Mouse (Mus musculus): ENCODE results near the gene Kcnk15. TPM values are rescaled to one million over a fixed set of nuclear protein-coding genes. Genes with fewer than 3 reads are reported as not detected.

Gene Kcnk15
- total RNA-seq, 2 experiments from 2014 or later: 0.22 TPM; not detected in 1

DNA sequence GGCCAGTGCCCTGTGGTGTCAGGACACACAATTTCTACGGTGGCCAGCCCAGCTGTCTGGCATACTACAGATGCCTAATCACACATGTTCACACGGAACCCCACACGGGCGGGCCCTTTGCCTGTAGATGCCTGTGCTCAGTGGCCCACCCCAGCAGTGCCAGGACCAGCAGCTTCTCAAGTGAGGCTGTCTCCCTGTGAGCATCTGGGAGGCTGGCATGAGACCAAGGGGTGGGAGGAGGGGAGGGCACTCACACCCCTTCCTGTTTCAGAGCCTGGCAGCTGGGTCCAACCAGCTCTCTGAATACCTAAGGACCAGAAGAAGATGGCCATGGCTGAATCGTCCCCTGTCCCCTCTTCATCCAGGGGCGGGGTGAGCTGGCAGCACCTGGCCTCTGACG lies 22.0 kb downstream of the Kcnk15 start:
- peak in 1 of 2 experiments; percentile 19 for DNase-seq (ENCODE audit: low spot score in 2 of 2)

DNA sequence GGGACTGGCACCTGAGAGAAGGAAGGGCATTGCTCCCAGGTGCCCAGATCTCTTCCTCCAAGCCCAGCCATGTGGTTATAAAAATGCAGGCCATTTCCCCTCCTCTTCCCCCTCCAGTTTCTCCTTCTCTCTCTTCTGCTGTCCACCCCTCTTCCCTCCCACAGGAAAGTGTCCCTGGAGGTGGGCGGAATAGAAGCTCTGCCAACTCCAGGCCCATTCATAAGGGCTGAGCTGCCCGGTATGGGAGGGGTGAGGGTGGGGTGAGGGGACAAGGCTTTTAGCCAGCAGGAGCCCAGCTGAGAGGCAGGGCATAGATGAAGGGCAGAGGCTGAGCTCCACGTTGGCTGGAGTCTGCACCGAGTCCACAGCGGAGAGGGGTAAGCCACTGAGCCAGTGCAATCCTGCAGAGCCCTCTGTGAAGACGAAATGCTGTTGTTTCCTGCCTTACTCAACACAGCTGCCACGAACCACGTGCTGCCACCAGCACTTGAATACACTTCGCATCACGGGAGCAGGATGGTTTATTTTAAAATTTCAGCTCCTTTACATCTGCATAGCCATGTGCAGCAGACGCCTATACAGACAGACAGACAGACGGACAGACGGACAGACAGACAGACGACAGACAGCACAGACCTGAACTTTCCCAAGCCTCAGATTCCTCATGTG lies 23.5 kb downstream of the Kcnk15 start:
- no peak for DNase-seq (ENCODE audit: low spot score in 2 of 2)

DNA sequence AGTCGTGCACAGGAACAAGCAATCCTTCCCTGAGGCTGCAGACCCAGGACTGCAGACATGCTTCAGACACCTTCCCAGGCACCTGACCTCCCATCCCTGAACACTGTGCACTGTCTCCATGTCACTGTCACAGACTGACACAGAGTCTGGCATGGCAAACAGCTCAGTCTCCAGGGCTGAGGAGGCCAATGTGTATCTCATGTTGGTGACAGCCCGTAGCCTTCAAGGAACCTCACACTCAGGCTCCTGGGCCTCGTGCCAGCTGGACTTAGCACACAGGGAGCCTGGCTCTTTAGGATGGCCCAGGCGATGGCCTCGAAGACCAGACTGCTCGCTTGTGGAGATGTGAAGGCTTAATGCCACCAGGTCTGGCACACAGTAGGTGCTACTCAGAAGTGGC lies 27.4 kb downstream of the Kcnk15 start:
- DNase-seq (ENCODE audit: low spot score in 2 of 2): no peak

DNA sequence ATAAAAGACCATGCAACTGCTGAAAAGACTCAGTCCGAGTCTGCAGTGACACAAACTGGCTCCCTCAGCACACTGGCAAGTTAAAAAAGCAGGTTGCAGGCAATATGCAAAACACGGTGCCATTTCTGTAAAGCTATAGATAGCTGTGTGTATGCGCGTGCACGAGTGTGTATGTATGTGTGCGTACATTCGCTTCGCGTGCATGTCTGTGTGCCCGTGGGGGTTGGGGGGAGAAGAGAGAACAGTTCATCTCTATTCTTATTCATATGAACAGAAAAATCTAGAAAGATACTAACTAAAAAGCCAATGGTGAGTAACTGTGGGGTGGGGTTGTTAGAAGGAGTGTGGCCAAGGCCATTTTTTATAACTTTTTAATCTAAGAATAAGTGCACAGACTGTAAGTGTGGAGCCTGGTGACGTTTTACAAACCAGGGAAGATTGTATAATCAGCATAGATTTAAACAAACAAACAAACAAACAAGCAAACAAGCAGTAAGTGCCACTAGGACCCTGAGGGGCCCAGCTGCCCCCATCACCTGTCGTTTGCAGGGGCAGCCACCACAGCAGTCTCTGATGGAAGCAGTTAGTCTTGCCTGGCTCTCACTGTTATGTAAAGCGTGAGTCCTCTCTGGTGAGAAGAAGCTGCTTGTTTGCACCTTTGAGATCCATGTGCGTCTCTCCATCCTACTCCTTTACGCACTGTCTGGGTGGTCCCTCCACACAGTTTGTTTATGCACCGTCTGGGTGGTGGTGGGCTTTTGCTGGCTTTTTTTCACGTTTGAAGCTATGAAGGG lies 29.6 kb downstream of the Kcnk15 start:
- DNase-seq (ENCODE audit: low spot score in 2 of 2): no peak

DNA sequence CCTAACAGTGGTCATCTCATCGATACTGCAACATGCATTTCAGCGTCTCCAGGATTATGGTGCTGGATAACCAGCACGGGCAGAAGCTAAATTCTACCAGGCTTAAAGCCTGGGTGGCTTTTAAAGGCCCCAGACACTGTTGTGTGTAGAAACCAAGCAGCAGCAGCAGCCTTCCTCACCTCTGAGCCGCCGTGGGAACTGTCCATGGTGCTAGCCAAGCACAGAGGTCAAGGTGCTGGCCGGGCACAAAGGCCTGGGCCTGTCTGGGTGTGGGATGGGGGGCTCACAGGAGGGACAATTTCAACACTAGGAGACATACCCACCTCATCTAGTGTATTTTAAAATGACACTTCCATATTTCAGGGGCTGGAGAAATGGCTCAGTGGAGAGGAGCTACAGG lies 36.0 kb downstream of the Kcnk15 start:
- no peak for DNase-seq (ENCODE audit: low spot score in 2 of 2)

GRCm38 (mm10) chr2:163890586-163890985 lies 37.1 kb downstream of the Kcnk15 start:
- DNase-seq (ENCODE audit: low spot score in 2 of 2): no peak

GRCm38 (mm10) chr2:163891271-163891670 lies 37.8 kb downstream of the Kcnk15 start:
- no peak for DNase-seq (ENCODE audit: low spot score in 2 of 2)

DNA sequence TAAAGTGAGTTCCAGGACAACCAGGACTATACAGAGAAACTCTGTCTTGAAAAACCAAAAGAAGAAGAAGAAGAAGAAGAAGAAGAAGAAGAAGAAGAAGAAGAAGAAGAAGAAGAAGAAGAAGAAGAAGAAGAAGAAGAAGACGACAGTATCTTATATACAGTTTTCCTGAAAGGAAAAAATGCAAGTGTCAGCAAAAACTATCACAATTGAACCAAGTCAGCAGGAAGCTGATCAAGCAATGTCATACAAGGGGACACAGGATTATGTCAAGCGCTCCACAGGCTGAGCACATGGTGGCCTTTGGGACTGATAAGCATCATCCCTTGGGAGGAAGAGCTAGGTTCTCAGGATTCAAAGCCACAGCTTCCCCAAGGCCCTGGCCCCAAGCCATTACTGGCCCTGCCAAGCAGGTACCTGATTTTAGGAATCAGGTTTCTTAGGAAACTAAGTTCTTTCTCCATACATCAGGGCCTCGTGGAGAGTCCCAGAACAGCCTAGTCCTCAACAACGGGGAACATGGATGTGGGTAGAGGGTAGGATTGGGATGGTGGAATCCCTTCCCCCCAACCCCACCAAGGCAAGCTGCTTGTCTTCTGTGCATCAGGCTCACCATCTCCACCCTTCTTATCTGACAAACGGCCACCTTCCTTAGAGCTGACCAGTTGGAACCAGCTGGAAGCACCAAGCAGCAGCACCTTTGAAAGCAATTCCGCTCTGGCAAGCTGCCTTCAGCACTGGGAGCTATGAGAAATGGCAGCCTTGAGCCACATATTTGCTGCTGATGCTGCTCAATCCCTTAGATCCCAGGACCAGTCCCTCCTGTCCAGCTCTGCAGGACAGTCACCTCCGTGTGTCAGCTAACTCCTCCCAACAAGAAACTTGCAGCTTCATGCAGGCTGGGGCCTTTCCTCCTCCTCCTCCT lies 40.3 kb downstream of the Kcnk15 start:
- no peak for DNase-seq (ENCODE audit: low spot score in 2 of 2)

DNA sequence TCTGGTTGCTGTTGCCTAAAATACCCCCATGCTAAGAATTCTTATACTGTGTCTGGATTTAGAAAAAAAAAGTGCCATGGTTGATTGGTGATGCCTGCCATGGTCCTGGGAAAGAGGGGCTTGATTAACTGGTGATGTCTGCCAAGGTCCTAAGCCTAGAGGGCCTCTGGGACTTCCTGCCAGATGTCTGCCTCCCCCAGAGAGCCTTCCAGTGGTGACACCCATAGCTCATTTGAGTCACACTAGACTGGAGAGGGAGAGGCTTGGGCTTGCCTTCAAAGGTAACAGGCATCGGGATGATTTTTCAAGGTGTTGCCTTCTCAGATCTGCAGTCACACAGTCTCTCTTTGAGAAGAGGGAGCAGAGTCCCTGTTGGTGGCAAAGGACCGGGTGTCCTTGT lies 41.7 kb downstream of the Kcnk15 start:
- DNase-seq (ENCODE audit: low spot score in 2 of 2): no peak

- DNase-seq (ENCODE audit: low spot score in 2 of 2): no peak
These were observed 43.6 kb downstream of the Kcnk15 start for GRCm38 (mm10) chr2:163897026-163897425.

DNA sequence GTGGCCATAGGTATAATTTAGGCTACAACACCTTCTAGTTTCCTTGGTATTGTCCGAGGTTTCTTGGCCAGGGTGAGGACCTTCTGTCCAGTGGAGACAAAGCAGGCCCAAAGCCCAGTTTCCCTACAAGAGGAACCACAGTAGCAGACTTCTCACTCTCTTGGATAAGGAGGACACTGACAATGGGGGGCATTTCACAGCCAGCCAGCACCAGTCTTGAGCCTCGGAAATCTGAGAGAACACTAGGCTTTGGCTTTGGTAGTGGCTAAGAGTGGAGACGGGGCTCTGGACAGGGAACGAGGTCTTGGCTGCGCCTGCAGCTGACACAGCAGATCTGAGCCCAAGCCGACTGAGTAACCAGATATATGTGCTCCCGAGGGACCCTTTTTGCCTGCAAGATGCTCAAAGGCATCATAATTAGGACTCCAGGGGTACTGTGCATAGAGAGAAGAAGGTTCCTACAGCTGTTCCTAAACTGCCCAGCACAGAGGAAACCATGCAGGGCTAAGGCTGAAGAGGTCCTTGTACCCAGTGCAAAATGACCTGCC lies 44.6 kb downstream of the Kcnk15 start:
- DNase-seq (ENCODE audit: low spot score in 2 of 2): no peak

DNA sequence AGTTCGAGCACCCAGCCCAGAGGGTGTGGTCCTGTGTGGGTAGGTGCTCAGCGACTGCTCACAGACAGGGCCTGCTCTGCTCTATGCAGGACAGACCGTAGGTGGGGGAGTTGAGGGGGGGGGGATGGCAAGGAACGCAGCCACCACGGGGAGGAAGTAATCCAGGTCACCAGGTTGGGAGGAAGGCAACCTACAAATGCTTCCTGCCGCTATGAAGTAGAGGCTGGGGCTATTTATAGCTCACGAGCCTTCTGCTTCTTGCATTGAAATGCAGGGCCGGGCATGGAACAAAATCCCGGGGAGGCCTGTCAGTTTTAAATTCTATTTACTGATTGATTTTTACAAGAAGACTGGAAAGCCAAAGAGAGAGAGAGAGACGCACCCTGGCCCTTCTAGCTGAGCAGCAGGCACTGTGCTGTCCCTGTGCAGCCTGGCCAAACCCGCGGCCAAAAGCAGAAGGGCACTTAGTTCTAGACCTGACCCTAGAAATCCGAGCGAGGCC lies 46.5 kb downstream of the Kcnk15 start:
- DNase-seq (ENCODE audit: low spot score in 2 of 2): no peak

DNA sequence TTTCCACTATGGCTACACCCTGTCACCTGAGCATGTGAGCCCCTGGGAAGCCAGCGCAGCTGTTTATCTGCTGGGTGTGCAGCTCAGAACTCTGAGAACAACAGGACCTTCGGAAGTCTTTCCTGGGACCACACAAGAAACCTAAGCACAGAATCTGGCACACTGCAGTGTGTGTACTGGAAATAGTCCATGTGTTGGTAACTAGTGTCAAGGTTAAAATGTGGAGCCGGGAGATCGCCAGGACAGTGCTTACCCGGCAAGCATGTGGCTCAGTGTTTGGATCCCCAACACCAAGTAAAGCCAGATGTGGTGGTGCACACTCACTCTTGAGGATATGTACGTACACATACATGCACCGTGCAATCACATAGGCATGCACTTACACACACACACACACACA lies 47.6 kb downstream of the Kcnk15 start:
- DNase-seq (ENCODE audit: low spot score in 2 of 2): no peak

DNA sequence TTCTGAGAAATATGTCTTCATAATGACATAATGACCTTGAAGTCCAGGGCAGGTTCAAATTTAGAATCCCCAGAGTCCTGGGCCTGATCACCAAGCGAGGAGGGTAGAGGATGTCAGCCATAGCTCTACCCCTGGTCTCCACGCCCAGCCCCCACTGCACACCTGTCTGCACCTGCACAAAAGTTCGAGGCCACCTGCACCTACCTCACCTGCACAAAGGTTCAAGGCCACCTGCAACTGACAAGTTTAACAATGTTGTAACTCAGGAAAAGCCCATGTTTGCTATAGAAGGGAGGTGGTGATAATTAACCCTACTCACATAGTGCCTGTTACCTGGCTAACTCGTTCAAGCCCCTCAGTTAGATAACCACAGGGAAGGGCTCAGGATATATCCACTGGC lies 49.0 kb downstream of the Kcnk15 start:
- DNase-seq (ENCODE audit: low spot score in 2 of 2): no peak

- no peak for DNase-seq (ENCODE audit: low spot score in 2 of 2)
These were observed 50.0 kb downstream of the Kcnk15 start for GRCm38 (mm10) chr2:163903461-163903860.

DNA sequence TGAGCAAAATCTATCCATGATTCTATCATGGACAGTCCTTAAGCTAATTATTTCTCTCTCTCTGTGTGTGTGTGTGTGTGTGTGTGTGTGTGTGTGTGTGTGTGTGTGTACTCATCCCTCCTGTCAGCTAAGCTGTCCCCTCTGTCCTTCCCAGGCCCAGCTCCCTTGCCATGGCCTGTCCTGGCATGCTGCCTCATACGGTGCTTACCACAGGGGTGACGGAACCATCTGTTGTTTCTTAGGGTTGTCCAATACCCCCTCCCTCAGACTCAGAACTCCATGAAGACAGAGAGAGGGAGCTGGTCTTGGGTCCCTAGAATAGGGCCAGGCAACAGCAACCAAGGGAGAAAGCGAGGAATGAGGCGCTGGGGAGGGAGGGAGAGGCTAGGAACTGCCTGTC lies 50.9 kb downstream of the Kcnk15 start:
- no peak for DNase-seq (ENCODE audit: low spot score in 2 of 2)

- DNase-seq (ENCODE audit: low spot score in 2 of 2): no peak
These were observed 53.7 kb downstream of the Kcnk15 start for GRCm38 (mm10) chr2:163907131-163907530.

Measured in layer of hippocampus, adult 18-20 months (tissue).